Mouse (Mus musculus) midbrain, embryonic 16.5 days (tissue): ENCODE data around the gene Mical1. TPM values are rescaled to one million over a fixed set of nuclear protein-coding genes. Genes with fewer than 3 reads are reported as not detected.
"Not testable (repeated sequence)": the region's sequence is repeated elsewhere in the genome, so short reads cannot be mapped to it uniquely, and the experiment has no call there.

ENCODE experiments used
- ATAC-seq: fragments of 200-750 bp; cut with Nextera tagmentation; 2 replicates; pipeline ENCODE4 v1.8.0; 2017; ENCODE audit warnings: moderate TSS enrichment
- H3K27ac ChIP-seq: fragments of 300-500 bp; sonication (generic); 2 replicates; pipeline ENCODE4 v1.5.1; 2014; ENCODE audit warnings: mild to moderate bottlenecking, low read length, mixed read lengths
- H3K27me3 ChIP-seq: fragments of 300-500 bp; sonication (generic); 2 replicates; pipeline ENCODE4 v1.6.1; 2014; ENCODE audit warnings: low read depth, low read length, mixed read lengths; ENCODE audit not compliant: control insufficient read depth, insufficient read depth
- H3K36me3 ChIP-seq: fragments of 300-500 bp; sonication (generic); 2 replicates; pipeline ENCODE4 v1.6.1; 2014; ENCODE audit warnings: mild to moderate bottlenecking, low read length, moderate library complexity, mixed read lengths; ENCODE audit not compliant: control insufficient read depth, insufficient read depth
- H3K4me1 ChIP-seq: fragments of 300-500 bp; sonication (generic); 2 replicates; pipeline ENCODE4 v1.6.1; 2014; ENCODE audit warnings: mild to moderate bottlenecking, low read length, mixed read lengths; ENCODE audit not compliant: control insufficient read depth, insufficient read depth
- H3K4me2 ChIP-seq: fragments of 300-500 bp; sonication (generic); 2 replicates; pipeline ENCODE4 v1.6.1; 2014; ENCODE audit warnings: mild to moderate bottlenecking, low read length, mixed read lengths
- H3K4me3 ChIP-seq: fragments of 300-500 bp; sonication (generic); 2 replicates; pipeline ENCODE4 v1.5.1; 2014; ENCODE audit warnings: low read depth, mild to moderate bottlenecking, low read length, moderate library complexity, mixed read lengths
- H3K9ac ChIP-seq: fragments of 300-500 bp; sonication (generic); 2 replicates; pipeline ENCODE4 v1.6.1; 2014; ENCODE audit warnings: low read depth, low read length, mixed read lengths
- H3K9me3 ChIP-seq: fragments of 300-500 bp; sonication (generic); replicated peaks from 2 replicates; pipeline ENCODE4 v1.6.1; 2014; ENCODE audit warnings: mild to moderate bottlenecking, low read length, mixed read lengths; ENCODE audit not compliant: control insufficient read depth, poor library complexity, severe bottlenecking
- WGBS: fragments of 180-500 bp; shearing (Covaris S2); extraction: QIAGEN DNeasy Blood & Tissue Kit; methylation state at CpG from one replicate; pipeline ENCODE4 v1.1.7; 2014; 5-methylcytosine and 5-hydroxymethylcytosine counted together
- polyA plus RNA-seq: library from polyadenylated mRNA; unstranded; fragments of >200 nt; fragmentation: Nextera tagmentation; extraction: Ambion mirVana; gene quantifications from 2 replicates; pipeline ENCODE4 v1.2.1, GENCODE M21; 2015

The Mical1 gene
- polyA plus RNA-seq, 1 experiment from 2014 or later: 23.2 TPM

DNA sequence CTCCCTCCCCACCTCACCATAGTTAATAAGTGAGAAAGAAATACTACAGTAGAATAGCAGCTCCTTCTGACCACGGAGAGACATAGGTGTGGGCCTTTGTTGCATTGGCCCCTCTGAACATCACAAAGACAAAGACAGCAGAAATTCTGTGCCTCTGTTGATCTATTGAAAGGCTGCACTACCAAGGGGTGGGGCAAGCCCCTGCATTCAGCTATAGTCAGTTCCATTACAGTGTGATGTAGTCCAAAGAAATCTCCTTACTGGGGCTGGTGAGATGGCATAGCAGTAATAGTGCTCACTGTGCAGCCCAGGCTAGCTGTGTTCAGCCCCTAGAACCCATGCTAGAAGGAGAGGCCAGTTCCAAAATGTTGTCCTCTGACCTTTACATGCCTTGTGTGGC lies 28.9 kb downstream of the Mical1 start:
- WGBS: 79% methylated on average over 1 of the region's 1 CpGs
- Histone ChIP-seq H3K36me3 (no peaks in the 10 kb centered on the region), H3K4me2 (no peak overlapping the region), H3K27ac (no peak overlapping the region), H3K9me3 (no peaks in the 10 kb centered on the region), H3K27me3 (no peaks in the 10 kb centered on the region), H3K4me1 (no peaks in the 10 kb centered on the region), H3K9ac (no peak overlapping the region), H3K4me3 (no peak overlapping the region)
- ATAC-seq: peak; percentile 28; the same call in 1 of the 2 replicates

GRCm38 (mm10) chr10:41505446-41505845 lies 29.3 kb downstream of the Mical1 start:
- not testable (repeated sequence) for H3K36me3 ChIP-seq, H3K4me3 ChIP-seq, H3K4me1 ChIP-seq, H3K9me3 ChIP-seq, H3K27ac ChIP-seq, H3K4me2 ChIP-seq, H3K27me3 ChIP-seq, H3K9ac ChIP-seq
- 3% methylated on average over 3 of the region's 3 CpGs for WGBS
- peak; percentile 81; the same call in 1 of the 2 replicates for ATAC-seq

DNA sequence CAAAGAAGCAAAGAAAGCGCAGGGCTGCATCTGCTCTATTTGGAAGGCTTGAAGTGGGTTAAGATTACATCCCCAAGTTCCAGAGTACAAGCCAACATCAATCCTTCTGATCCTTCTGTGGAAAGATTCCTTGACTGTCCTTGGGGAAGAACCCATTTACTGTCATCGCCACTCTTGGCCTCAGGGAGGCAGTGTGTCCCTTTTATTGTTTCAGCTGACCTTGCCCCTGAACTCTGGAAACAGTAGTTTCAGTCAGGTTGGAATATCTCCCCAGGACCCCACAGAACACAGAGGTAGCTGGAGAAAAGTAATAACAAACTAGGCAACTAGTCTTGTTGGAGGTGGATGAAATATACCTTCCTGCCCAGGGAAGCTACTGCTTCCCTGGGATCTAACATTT lies 33.0 kb downstream of the Mical1 start:
- WGBS: 35% methylated on average over 2 of the region's 2 CpGs
- no peak overlapping the region for H3K27ac ChIP-seq
- H3K4me1 ChIP-seq: no peaks in the 10 kb centered on the region
- no peaks in the 10 kb centered on the region for H3K9me3 ChIP-seq
- H3K4me3 ChIP-seq: no peak overlapping the region
- H3K9ac ChIP-seq: no peak overlapping the region
- ATAC-seq: no peak
- H3K27me3 ChIP-seq: no peaks in the 10 kb centered on the region
- no peaks in the 10 kb centered on the region for H3K36me3 ChIP-seq
- H3K4me2 ChIP-seq: no peak overlapping the region

GRCm38 (mm10) chr10:41514301-41514700 lies 38.2 kb downstream of the Mical1 start:
- Histone ChIP-seq H3K4me2 (no peak overlapping the region), H3K4me1 (no peaks in the 10 kb centered on the region; the same call in 1 of the 2 replicates), H3K4me3 (no peak overlapping the region), H3K9me3 (no peaks in the 10 kb centered on the region), H3K27ac (no peak overlapping the region), H3K27me3 (no peaks in the 10 kb centered on the region), H3K9ac (no peak overlapping the region), H3K36me3 (no peaks in the 10 kb centered on the region)
- ATAC-seq: no peak
- 81% methylated on average over 4 of the region's 4 CpGs for WGBS

DNA sequence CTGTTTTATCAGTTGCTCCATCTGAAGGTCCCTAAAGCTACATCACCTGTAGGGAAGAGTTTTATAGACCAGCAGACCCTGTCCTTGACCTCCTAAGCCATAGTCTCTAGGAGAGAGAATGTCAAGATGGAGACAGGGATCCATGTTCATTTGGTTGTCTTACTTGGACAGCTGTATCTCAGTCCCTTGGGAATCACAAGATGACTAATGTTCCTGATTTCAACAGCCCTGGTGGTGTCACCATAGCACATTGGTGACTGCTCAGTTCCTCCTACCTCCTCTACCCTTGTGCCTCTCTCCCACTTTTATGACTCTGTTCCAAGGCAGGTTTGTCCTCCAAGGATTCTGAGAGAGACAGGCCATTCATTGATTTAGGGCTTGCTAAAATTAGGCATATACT lies 38.8 kb downstream of the Mical1 start:
- no peak overlapping the region for H3K4me2 ChIP-seq
- ATAC-seq: no peak
- no peaks in the 10 kb centered on the region for H3K36me3 ChIP-seq
- H3K9me3 ChIP-seq: no peaks in the 10 kb centered on the region
- no peaks in the 10 kb centered on the region for H3K27me3 ChIP-seq
- H3K4me1 ChIP-seq: no peaks in the 10 kb centered on the region; the same call in 1 of the 2 replicates
- H3K27ac ChIP-seq: no peak overlapping the region
- H3K9ac ChIP-seq: no peak overlapping the region
- H3K4me3 ChIP-seq: no peak overlapping the region

GRCm38 (mm10) chr10:41518508-41518980 lies 42.4 kb downstream of the Mical1 start:
- peak overlapping the region; percentile 91 for H3K4me3 ChIP-seq
- peak; percentile 76 for ATAC-seq
- peak overlapping the region; percentile 89 for H3K9ac ChIP-seq
- no peaks in the 10 kb centered on the region for H3K27me3 ChIP-seq
- peak overlapping the region; percentile 100 for H3K27ac ChIP-seq
- H3K4me2 ChIP-seq: peak overlapping the region; percentile 78
- WGBS: under 1% methylated on average over 23 of the region's 23 CpGs
- H3K36me3 ChIP-seq: no peaks in the 10 kb centered on the region
- no peaks in the 10 kb centered on the region for H3K9me3 ChIP-seq
- peaks cover 20% of the 10 kb centered on the region for H3K4me1 ChIP-seq

- Histone ChIP-seq H3K27me3 (no peaks in the 10 kb centered on the region), H3K27ac (peak within 1 kb of the TSS; percentile 100), H3K4me2 (peak within 1 kb of the TSS; percentile 78), H3K4me1 (peaks cover 20% of the 10 kb centered on the region), H3K9ac (peak within 1 kb of the TSS; percentile 89), H3K9me3 (no peaks in the 10 kb centered on the region), H3K4me3 (peak within 1 kb of the TSS; percentile 91), H3K36me3 (no peaks in the 10 kb centered on the region)
- ATAC-seq: peak; percentile 94
- WGBS: under 1% methylated on average over 69 of the region's 69 CpGs
These were observed 43.0 kb downstream of the Mical1 start, which contains the start of gene Cd164 for GRCm38 (mm10) chr10:41518981-41519618. Gene Cd164, plus strand, starts transcription at chr10:41519414.

DNA sequence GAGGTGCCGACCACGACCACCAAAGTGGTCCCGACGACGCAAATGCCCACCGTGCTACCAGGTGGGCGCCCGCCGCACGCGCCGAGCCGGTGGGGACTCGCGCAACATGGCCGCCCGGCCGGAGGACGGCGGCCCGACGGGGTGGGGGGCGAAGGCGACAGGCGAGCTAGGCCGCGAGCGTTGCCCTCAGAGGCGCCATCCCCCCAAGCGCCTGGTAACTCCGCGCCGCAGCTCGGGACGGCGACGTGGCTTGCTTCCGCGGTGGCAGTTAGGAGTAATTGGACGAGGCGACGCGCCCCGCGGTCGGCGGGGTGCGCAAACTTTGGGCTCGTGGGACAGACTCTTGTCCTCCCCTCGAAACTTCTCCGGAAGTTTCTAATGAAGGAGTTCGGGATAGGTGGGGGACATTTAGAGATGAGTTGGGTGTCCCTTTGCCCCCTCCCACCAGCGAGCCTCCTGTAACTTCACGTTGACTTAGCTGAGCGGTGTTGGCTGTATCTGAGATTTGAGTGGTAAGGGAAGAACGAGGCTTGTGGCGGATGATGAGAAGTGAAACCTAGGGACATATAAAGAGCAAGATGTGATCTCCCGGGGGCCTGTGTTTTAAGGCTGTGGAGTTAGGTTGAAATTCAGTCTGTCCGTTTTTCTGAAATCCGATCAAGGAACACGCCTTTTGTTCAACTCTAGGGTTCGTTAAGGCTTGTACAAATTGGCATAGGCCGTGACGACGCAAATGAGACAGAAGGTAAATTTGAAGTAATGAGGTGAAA lies 43.7 kb downstream of the Mical1 start:
- peak; percentile 12 for ATAC-seq
- peak overlapping the region; percentile 91 for H3K4me3 ChIP-seq
- under 1% methylated on average over 65 of the region's 65 CpGs for WGBS
- peak overlapping the region; percentile 100 for H3K27ac ChIP-seq
- peak overlapping the region; percentile 78 for H3K4me2 ChIP-seq
- no peaks in the 10 kb centered on the region for H3K36me3 ChIP-seq
- no peaks in the 10 kb centered on the region for H3K27me3 ChIP-seq
- peak overlapping the region; percentile 89 for H3K9ac ChIP-seq
- H3K4me1 ChIP-seq: peaks cover 20% of the 10 kb centered on the region
- H3K9me3 ChIP-seq: no peaks in the 10 kb centered on the region

DNA sequence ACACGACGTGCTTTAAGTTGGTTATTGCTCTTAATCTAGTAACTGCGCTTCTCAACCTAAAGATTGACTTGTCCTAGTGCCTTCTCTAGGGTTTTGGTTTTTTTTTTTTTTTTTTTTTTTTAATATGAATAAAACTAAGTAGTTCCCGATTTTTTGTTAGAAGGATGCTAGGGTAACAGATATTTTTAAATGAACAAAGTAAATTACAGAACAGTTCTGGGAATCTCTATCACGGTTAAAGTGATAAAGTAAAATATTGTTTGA lies 44.2 kb downstream of the Mical1 start:
- WGBS: 4% methylated on average over 5 of the region's 5 CpGs
- H3K27ac ChIP-seq: no peak overlapping the region
- H3K4me3 ChIP-seq: peak overlapping the region; percentile 91
- no peaks in the 10 kb centered on the region for H3K9me3 ChIP-seq
- peaks cover 20% of the 10 kb centered on the region for H3K4me1 ChIP-seq
- no peaks in the 10 kb centered on the region for H3K27me3 ChIP-seq
- peak overlapping the region; percentile 89; the same call in 1 of the 2 replicates for H3K9ac ChIP-seq
- H3K4me2 ChIP-seq: peak overlapping the region; percentile 78
- H3K36me3 ChIP-seq: 0 out of 2 replicates have a peak, but pooled peaks cover under 1% of the 10 kb centered on the region
- ATAC-seq: no peak
